Mouse (Mus musculus) adrenal gland, postnatal 10 days (tissue): ENCODE measurements around the gene Phf24. TPM values are rescaled to one million over a fixed set of nuclear protein-coding genes. Genes with fewer than 3 reads are reported as not detected.

Source experiments
- DNase-seq: peaks from one replicate; pipeline ENCODE4 v3.0.0; 2021; ENCODE audit warnings: mixed read lengths
- long read RNA-seq, 2 experiments: library from polyadenylated mRNA; stranded (forward); transcript quantifications; one replicate each; pipeline ENCODE4 v2.0.0; 2021
- total RNA-seq, 2 experiments: library from RNA; stranded (reverse); gene quantifications; 2 replicates each; pipeline ENCODE4 v1.2.3; 2021

The Phf24 gene
- total RNA-seq, result 1 to 10 TPM; 2.4 to 6.3 TPM
- long read RNA-seq, experiment 1, partial matches to known transcripts, result 0 of 1 reads
- long read RNA-seq, experiment 1, other reads (novel, unspliced or antisense), result 1 of 1 reads
- long read RNA-seq, experiment 2, full-length matches to known transcripts, result 1 of 3 reads
- long read RNA-seq, experiment 2, partial matches to known transcripts, result 1 of 3 reads
- long read RNA-seq, experiment 2, other reads (novel, unspliced or antisense), result 1 of 3 reads

DNA sequence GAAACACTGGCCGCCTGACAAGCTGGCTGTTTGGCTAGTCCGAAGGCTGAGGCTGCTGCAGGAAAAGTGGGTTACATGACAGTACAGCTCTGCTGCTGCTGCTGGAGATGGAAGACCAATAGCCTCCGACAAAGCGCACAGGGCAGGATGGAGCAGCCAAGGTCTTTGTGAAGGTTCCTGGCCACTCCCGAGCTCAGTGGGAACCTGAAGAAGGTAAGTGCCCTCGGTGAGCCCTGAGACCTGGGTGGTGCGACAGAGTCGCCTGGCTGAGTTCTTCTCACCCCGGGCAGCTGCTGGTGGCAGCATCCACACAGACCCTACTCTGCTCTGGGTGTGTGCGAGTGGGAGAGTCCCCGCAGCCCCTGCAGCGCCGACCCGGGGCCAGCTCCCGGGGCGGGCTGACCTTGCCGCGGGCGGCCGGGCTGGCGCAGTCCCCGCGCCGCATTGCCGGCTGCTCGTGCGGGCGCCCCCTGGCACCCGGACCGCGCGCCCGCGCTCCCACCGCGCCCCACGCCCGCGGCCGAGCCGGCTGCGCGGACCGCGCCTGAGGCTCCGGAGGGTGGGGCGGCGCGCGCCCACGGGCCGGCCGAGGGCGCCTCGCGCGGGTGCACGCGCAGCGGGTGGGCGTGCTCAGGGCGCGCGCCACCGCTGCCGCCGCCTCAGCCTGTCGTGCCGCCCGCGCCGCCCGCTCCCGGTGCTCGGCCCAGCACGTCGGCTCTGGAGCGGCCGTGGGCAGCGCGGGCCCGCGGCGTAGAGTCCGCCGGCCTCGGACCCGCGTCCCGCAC is at the start of gene Phf24:
TSS of gene Phf24 (plus strand) at position 44 of the 785 bp plus-strand sequence.
- DNase-seq, result peak; percentile 58

GRCm38 (mm10) chr4:42867390-42867789 is 49.1 kb upstream of the Phf24 start:
- DNase-seq, result no peak

DNA sequence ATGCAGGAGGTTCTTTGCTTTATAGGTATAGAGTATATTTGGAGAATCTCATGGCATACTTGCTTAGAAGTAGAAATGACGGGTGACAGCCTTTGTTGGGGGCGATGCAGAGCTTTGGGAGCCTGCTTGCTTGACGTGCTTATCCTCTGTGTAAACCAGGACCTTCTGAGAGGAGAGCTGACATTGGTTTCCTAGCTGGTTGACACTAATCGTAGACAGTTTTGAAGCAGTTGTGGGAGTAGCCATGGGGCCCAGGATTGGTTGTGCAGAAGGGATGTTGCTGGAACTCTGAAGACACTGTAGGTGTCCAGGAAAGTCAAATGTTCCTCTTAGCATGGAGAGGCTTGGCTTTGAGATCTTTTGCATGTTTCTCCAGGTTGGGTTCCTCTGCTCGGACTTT is 48.3 kb upstream of the Phf24 start:
- DNase-seq, result no peak

DNA sequence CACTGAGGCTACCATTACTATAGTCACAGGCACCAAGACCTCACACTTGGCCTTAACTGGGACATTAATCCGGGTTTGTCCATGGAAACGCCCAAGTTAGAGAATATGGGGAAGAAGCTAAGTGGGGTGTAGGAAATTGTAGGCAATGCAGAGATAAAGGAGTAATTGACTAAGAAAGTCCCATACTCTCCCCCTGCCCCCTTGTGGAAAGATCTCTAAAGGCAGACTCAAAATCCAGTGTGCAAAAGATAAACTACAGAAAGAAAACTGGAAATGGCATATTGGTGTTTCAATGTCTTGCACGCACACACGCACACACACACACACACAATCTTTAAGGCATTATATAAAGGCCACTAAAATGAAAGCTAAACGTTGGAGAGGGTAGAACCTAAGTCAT is 45.7 kb upstream of the Phf24 start:
- DNase-seq, result no peak

DNA sequence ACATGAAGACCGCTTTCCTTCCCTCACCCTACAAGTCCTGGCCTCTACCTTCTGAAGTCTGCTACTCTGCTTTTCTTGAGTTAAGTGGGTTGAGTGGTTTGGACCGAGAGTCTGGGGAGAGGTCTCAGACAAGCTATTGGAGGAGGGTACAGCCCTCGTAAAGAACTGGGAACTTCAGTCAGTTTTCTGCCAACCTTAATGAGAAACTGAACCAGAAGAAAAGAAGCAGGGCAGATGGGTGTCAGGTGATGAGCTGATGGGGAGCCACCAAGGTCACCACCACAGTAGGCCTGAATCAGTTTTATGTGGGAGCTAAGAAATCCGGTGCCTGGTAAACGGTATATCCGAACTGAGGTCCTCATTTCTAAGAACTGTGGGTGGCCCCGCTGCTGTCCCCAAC is 44.3 kb upstream of the Phf24 start:
- no peak for DNase-seq

GRCm38 (mm10) chr4:42872746-42873435 is 43.6 kb upstream of the Phf24 start:
- no peak for DNase-seq

- DNase-seq, result no peak
Observed at GRCm38 (mm10) chr4:42874134-42874533, 42.3 kb upstream of the Phf24 start, which contains the start of gene Fam205c. Gene Fam205c (minus strand): TSS chr4:42874234.

DNA sequence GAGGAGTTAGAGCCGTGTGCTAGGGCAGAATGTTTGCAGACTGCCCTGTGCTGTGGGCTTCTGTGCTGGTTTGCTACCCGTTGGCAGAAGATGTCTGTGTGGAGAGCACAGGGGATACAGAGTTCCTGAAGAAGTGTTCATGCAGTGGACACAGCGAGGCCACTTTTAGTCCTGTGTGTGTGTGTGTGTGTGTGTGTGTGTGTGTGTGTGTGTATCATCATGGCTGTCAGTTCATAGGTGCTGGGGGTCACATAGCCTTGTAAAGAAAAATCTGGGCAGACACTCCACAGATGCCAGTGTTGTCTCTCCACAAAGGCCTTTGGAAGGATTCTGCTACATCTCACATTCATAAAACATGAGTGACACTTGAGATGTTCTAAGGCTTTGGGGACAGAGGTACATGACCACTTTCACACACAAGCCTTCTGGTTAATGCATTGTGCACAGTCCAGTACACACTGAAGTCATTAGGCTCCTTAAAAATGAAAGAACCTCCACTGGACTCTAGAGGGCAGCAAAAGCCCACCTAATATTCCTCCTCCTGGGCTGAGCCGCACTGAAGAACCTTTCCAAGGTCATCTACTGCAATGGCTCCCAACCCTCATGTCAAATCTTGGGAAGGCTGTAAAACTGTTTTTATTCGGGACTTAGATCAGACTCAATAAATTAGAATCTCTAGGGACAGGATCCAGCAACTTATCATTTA is 39.7 kb upstream of the Phf24 start:
- DNase-seq, result peak; percentile 60

- DNase-seq, result no peak
Observed at GRCm38 (mm10) chr4:42877657-42878056, 38.8 kb upstream of the Phf24 start.

DNA sequence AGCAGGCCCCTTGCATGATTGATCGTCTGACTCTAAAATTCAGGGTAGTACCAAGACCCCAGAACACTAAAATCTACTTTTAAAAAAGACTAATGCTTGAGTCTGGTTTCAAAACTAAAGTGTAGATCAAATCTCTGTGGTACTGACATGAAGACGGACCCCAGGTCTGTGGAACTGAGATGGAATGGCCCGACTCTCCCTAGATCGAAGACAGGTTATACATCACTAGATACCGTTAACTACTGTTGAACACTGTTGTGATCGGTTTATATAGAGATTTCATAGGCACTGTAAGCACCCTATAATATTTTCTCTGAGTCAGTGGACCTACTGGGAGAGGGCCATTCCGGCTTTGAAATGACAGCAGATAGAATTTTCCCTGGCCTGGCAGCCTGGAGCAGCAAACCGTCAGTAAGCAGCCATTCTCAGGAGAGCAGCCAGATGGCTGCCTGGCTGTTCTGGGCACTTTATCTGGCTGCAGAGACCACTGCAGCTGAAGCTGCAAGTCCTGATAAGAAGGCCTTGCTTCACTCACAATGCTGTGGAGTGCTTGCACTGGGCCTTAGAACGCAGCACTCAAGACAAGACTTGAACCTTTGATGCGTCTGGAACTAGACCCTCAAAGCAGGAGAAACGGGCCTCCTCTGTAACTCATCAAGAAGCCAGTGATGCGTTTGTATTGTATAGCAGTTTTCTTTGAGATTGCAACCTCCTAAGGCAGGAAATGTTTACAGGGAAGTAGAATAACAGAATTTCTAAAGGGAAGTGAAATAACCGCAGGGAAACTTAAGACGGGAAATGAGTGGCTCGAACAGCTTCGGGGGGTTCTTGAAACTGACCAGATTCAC is 36.4 kb upstream of the Phf24 start:
- no peak for DNase-seq

GRCm38 (mm10) chr4:42880677-42880948 is 35.8 kb upstream of the Phf24 start:
- DNase-seq, result no peak

- no peak for DNase-seq
Observed at GRCm38 (mm10) chr4:42886926-42887325, 29.5 kb upstream of the Phf24 start.

- no peak for DNase-seq
Observed at GRCm38 (mm10) chr4:42888806-42889205, 27.7 kb upstream of the Phf24 start.

GRCm38 (mm10) chr4:42891176-42891575 is 25.3 kb upstream of the Phf24 start:
- no peak for DNase-seq

- DNase-seq, result no peak
Observed at GRCm38 (mm10) chr4:42895118-42895517, 21.3 kb upstream of the Phf24 start.

DNA sequence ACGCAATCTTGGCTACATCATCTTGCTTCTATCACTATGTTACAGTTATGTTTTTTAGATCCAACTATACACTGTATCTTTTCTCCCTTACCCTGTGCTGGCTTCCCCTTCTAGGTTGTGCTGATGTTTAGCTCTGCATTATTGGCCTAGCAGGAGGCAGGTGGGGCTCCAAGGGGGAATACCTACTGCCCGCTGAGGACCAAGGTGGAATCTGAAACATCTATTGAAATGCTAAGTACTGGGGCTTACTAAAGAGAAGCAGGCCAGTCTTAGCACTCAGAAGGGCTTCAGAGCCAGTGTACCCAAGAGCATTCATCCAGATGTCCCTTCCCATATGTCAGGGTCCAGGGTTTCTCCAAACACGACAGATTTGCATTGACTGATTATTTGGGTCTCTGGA is 17.5 kb upstream of the Phf24 start:
- no peak for DNase-seq

DNA sequence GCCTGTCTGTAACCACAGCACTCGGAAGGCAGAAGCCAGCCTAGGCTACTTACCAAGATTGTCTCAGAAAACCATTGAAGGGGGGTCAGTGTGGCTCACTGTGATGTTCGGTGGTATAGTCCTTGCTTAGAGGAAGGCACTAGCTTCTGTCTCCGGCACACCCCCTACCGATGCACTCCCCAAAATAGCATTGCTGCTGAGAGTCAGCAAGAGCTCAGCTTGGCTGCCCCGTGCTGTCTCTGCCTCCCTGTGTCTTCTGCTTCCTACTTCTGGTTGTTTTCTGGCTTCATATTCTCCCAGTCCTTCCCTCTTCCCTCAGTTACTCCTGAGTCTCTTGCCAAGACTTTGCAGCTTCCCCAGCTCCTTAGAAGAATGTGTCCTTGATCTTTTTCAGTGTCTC is 15.6 kb upstream of the Phf24 start:
- no peak for DNase-seq

DNA sequence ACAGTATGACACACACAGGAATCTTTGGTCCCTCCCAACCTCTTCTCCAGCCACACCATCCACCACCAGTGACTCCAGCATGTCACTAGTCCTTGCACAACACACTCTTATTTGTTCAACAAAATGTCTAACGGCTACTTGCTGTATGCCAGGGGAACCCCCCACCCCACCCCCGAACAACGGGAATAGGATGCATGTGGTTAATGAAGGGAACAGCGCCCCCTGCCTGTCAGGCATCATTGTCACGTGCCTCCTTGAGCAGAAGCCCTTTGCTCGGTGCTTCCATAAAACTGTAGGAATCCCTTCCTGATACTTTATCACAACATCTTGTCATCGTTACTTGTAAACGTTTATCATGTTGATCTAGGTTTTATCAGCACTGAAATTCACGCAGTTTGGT is 14.3 kb upstream of the Phf24 start:
- DNase-seq, result peak; percentile 34

- no peak for DNase-seq
Observed at GRCm38 (mm10) chr4:42902730-42903129, 13.7 kb upstream of the Phf24 start.

DNA sequence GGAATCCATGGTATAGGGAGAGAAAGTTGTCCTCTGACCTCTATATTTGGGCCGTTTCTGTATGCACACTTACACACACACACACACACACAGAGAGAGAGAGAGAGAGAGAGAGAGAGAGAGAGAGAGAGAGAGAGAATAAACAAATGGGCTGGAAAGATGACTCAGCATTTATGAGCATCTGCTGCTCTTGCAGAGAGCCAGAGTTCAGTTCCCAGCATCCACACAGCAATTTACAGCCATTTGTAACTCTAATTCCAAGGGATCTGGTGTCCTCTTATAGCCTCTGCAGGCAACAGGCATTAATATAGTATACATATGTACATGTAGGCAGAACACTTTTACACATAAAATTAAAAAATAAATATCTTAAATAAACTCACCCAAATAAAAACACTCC is 12.5 kb upstream of the Phf24 start:
- DNase-seq, result no peak

GRCm38 (mm10) chr4:42904523-42904922 is 11.9 kb upstream of the Phf24 start:
- no peak for DNase-seq

- no peak for DNase-seq
Observed at GRCm38 (mm10) chr4:42904966-42905365, 11.5 kb upstream of the Phf24 start.
